ENCODE assay signal across 27 mouse cellular contexts in the genomic region with DNA sequence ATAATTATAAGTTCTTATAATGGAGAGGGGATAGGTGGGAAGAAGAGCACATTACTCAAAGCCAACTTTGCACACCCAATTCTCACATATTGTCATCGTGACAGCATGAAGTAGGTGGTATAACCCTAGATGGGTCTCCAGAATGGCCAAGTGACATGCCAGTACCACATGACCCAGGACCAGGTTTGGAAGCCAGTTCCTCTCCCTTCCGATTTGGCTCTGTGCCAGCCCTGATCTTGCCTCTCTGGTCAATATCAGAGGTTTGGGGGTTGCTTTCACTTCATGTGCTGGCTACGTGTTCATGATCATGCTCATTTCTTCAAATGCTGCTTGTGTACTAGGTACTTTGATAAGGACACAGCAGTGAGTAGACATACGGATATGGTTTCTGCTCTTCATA.
"Had no signal": no experiment of that assay in that cellular context is flagged by ENCODE, and none has a peak within 500 bp of the region (broad histone marks: within the 10 kb centered on the region; RNA-seq: fewer than 3 reads in every experiment).

No protein-coding gene starts in this region.

- H3K4me2 ChIP-seq: embryonic facial prominence, embryonic 12.5 days; embryonic facial prominence, embryonic 13.5 days; embryonic facial prominence, embryonic 15.5 days; forebrain, embryonic 12.5 days; forebrain, embryonic 13.5 days; forebrain, embryonic 15.5 days had no signal

- H3K9ac ChIP-seq: embryonic facial prominence, embryonic 12.5 days; embryonic facial prominence, embryonic 13.5 days; embryonic facial prominence, embryonic 15.5 days; forebrain, embryonic 12.5 days; forebrain, embryonic 13.5 days; forebrain, embryonic 15.5 days; forebrain, postnatal 0 days had no signal

- H3K9me3 ChIP-seq: embryonic facial prominence, embryonic 10.5 days; embryonic facial prominence, embryonic 12.5 days; embryonic facial prominence, embryonic 13.5 days; embryonic facial prominence, embryonic 15.5 days; forebrain, embryonic 10.5 days; forebrain, embryonic 12.5 days; forebrain, embryonic 13.5 days; forebrain, embryonic 15.5 days had no signal

- H3K36me3 ChIP-seq: embryonic facial prominence, embryonic 10.5 days; embryonic facial prominence, embryonic 12.5 days; embryonic facial prominence, embryonic 13.5 days; embryonic facial prominence, embryonic 15.5 days; forebrain, embryonic 10.5 days; forebrain, embryonic 12.5 days; forebrain, embryonic 15.5 days had no signal

- H3K4me1 ChIP-seq: embryonic facial prominence, embryonic 10.5 days; embryonic facial prominence, embryonic 12.5 days; embryonic facial prominence, embryonic 13.5 days; embryonic facial prominence, embryonic 15.5 days; forebrain, embryonic 10.5 days; forebrain, embryonic 12.5 days; forebrain, embryonic 13.5 days; forebrain, embryonic 15.5 days had no signal

- ATAC-seq: forebrain, embryonic 13.5 days; forebrain, embryonic 14.5 days; forebrain, embryonic 15.5 days; forebrain, embryonic 16.5 days; forebrain, postnatal 0 days had no signal

- H3K4me3 ChIP-seq: embryonic facial prominence, embryonic 10.5 days; embryonic facial prominence, embryonic 12.5 days; embryonic facial prominence, embryonic 13.5 days; embryonic facial prominence, embryonic 15.5 days; erythroblast, embryonic 14.5 days; forebrain, embryonic 10.5 days; forebrain, embryonic 12.5 days; forebrain, embryonic 13.5 days; forebrain, embryonic 15.5 days; gastrocnemius, adult 2 months; heart, adult 2 months had no signal

- H3K27ac ChIP-seq: embryonic facial prominence, embryonic 10.5 days; embryonic facial prominence, embryonic 12.5 days; embryonic facial prominence, embryonic 13.5 days; embryonic facial prominence, embryonic 15.5 days; forebrain, embryonic 10.5 days; forebrain, embryonic 12.5 days; forebrain, embryonic 13.5 days; forebrain, embryonic 15.5 days; gastrocnemius, adult 2 months; heart, adult 2 months had no signal

- H3K27me3 ChIP-seq: embryonic facial prominence, embryonic 12.5 days; embryonic facial prominence, embryonic 13.5 days; embryonic facial prominence, embryonic 15.5 days; forebrain, embryonic 12.5 days; forebrain, embryonic 13.5 days; forebrain, embryonic 15.5 days had no signal

- DNase-seq: cerebellum, adult 2 months; cerebellum, adult 8-10 months; cerebellum, adult 9-10 months; cerebellum, adult 9-11 months; cerebellum, postnatal 10 days; cerebellum, postnatal 25 days; cerebellum, postnatal 36 days; embryo, embryonic 11 days; forebrain, postnatal 0 days; gastrocnemius, adult 2 months; gastrocnemius, postnatal 10 days; gastrocnemius, postnatal 14 days; gastrocnemius, postnatal 25 days; gastrocnemius, postnatal 36 days; heart, adult 18-20 months; heart, adult 2 months had no signal
